Mouse (Mus musculus) midbrain, embryonic 10.5 days (tissue): ENCODE data around the gene Jarid2. TPM values are rescaled to one million over a fixed set of nuclear protein-coding genes. Genes with fewer than 3 reads are reported as not detected.

ENCODE experiments used
- DNase-seq: peaks from one replicate; pipeline ENCODE4 v3.0.0-alpha.2; 2017; ENCODE audit warnings: low spot score
- H3K27ac ChIP-seq: fragments of 300-500 bp; sonication (generic); replicated peaks from 2 replicates; pipeline ENCODE4 v1.5.1; 2016; ENCODE audit warnings: mild to moderate bottlenecking
- H3K27me3 ChIP-seq: fragments of 300-500 bp; sonication (generic); 2 replicates; pipeline ENCODE4 v1.6.1; 2016; ENCODE audit warnings: low read depth, mild to moderate bottlenecking; ENCODE audit not compliant: poor library complexity, severe bottlenecking
- H3K36me3 ChIP-seq: fragments of 300-500 bp; sonication (generic); 2 replicates; pipeline ENCODE4 v1.6.1; 2016; ENCODE audit warnings: mild to moderate bottlenecking, moderate library complexity
- H3K4me1 ChIP-seq: fragments of 300-500 bp; sonication (generic); 2 replicates; pipeline ENCODE4 v1.6.1; 2016
- H3K4me3 ChIP-seq: fragments of 300-500 bp; sonication (generic); 2 replicates; pipeline ENCODE4 v1.5.1; 2016; ENCODE audit warnings: mild to moderate bottlenecking, moderate library complexity
- H3K9me3 ChIP-seq: fragments of 300-500 bp; sonication (generic); replicated peaks from 2 replicates; pipeline ENCODE4 v1.6.1; 2016; ENCODE audit warnings: mild to moderate bottlenecking
- WGBS: fragments of 180-500 bp; shearing (Covaris S2); methylation state at CpG from one replicate; pipeline ENCODE4 v1.1.7; 2016; 5-methylcytosine and 5-hydroxymethylcytosine counted together
- polyA plus RNA-seq: library from polyadenylated mRNA; unstranded; fragments of >200 nt; fragmentation: Nextera tagmentation; extraction: Ambion mirVana; gene quantifications from 2 replicates; pipeline ENCODE4 v1.2.1, GENCODE M21; 2016

Jarid2 gene
- 63.8 and 73.3 TPM in 2 replicates for polyA plus RNA-seq

DNA sequence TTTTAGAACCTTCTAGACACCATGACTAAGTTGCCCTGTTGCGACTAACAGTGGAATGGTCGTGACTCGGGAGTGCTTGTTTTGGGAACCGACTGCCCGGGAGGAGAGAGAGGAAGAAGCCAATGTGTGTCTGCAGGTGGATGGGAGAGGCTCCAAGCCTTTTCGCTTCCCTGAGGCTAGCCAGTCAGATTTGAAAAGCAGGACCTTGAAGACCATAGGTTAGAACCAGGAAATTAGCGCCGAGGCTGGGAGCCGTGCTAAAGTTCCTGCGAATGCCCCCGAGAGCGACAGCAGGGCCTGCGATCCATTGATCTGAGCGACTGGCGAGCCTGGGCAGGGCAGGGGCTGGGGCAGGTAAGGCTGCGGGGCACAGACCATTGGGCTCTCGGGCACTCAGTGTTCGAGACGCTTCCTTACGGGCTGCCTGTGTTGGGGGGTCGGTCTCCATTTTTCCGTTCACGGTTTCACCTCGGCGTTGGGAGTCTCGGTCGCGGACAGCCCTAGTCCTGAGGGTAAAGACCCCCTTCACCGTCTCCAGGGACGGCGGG lies at the start of gene Jarid2:
Jarid2 (plus strand) TSS at position 51 of the 548 bp plus-strand sequence.
- Histone ChIP-seq H3K9me3 (no peaks in the 10 kb centered on the region), H3K4me3 (peak within 1 kb of the TSS; percentile 79), H3K4me1 (peaks cover 34% of the 10 kb centered on the region), H3K27me3 (0 out of 2 replicates have a peak, but pooled peaks cover 9% of the 10 kb centered on the region), H3K27ac (peak within 1 kb of the TSS; percentile 99), H3K36me3 (no peaks in the 10 kb centered on the region)
- under 1% methylated on average over 31 of the region's 31 CpGs for WGBS
- DNase-seq = peak; percentile 57

GRCm38 (mm10) chr13:44681051-44681450 lies 48.2 kb upstream of the Jarid2 start:
- no peaks in the 10 kb centered on the region for H3K36me3 ChIP-seq
- H3K4me3 ChIP-seq = no peak overlapping the region
- no peaks in the 10 kb centered on the region for H3K9me3 ChIP-seq
- H3K4me1 ChIP-seq = no peaks in the 10 kb centered on the region
- 83% methylated on average over 7 of the region's 7 CpGs for WGBS
- H3K27ac ChIP-seq = no peak overlapping the region
- no peaks in the 10 kb centered on the region for H3K27me3 ChIP-seq
- DNase-seq = no peak

- no peak overlapping the region for H3K27ac ChIP-seq
- no peaks in the 10 kb centered on the region for H3K36me3 ChIP-seq
- peaks cover 14% of the 10 kb centered on the region for H3K4me1 ChIP-seq
- 70% methylated on average over 3 of the region's 3 CpGs for WGBS
- no peaks in the 10 kb centered on the region for H3K9me3 ChIP-seq
- H3K27me3 ChIP-seq = no peaks in the 10 kb centered on the region
- DNase-seq = no peak
- H3K4me3 ChIP-seq = no peak overlapping the region
These were observed 41.1 kb upstream of the Jarid2 start for GRCm38 (mm10) chr13:44688140-44688539.

- H3K9me3 ChIP-seq = no peaks in the 10 kb centered on the region
- 84% methylated on average over 10 of the region's 10 CpGs for WGBS
- no peak overlapping the region for H3K4me3 ChIP-seq
- no peaks in the 10 kb centered on the region for H3K36me3 ChIP-seq
- DNase-seq = no peak
- H3K4me1 ChIP-seq = peaks cover 12% of the 10 kb centered on the region
- H3K27ac ChIP-seq = 0 out of 2 replicates have a peak overlapping the region, but pooled peaks have one; percentile 30
- H3K27me3 ChIP-seq = no peaks in the 10 kb centered on the region
These were observed 31.6 kb upstream of the Jarid2 start for GRCm38 (mm10) chr13:44697628-44698027.

GRCm38 (mm10) chr13:44704036-44704801 lies 25.1 kb upstream of the Jarid2 start:
- no peak for DNase-seq
- no peaks in the 10 kb centered on the region for H3K9me3 ChIP-seq
- no peaks in the 10 kb centered on the region for H3K36me3 ChIP-seq
- H3K4me3 ChIP-seq = no peak overlapping the region
- 88% methylated on average over 15 of the region's 15 CpGs for WGBS
- no peak overlapping the region for H3K27ac ChIP-seq
- peaks cover 18% of the 10 kb centered on the region; the same call in 1 of the 2 replicates for H3K27me3 ChIP-seq
- peaks cover 31% of the 10 kb centered on the region for H3K4me1 ChIP-seq

GRCm38 (mm10) chr13:44705031-44705742 lies 24.1 kb upstream of the Jarid2 start:
- peaks cover 31% of the 10 kb centered on the region for H3K4me1 ChIP-seq
- no peak overlapping the region for H3K4me3 ChIP-seq
- no peaks in the 10 kb centered on the region for H3K36me3 ChIP-seq
- H3K27me3 ChIP-seq = peaks cover 18% of the 10 kb centered on the region; the same call in 1 of the 2 replicates
- H3K9me3 ChIP-seq = no peaks in the 10 kb centered on the region
- WGBS = 32% methylated on average over 14 of the region's 14 CpGs
- no peak overlapping the region for H3K27ac ChIP-seq
- DNase-seq = no peak

DNA sequence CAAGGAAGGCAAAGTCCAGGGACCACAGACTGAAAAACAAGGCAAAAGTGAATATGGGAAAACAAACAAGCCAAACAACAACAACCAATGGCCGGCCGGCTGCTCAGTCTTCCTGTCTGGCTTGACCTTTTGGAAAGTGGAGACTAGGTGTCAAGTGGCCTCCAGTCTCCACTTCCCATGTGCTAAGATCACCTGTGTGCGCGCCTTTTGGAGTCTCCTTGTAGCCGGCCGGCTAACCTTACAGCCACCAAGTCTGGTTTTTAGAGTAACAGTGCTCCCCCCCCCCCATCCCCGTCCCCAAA lies 23.6 kb upstream of the Jarid2 start:
- H3K36me3 ChIP-seq = no peaks in the 10 kb centered on the region
- peaks cover 31% of the 10 kb centered on the region for H3K4me1 ChIP-seq
- H3K4me3 ChIP-seq = no peak overlapping the region
- DNase-seq = no peak
- H3K27me3 ChIP-seq = peaks cover 18% of the 10 kb centered on the region; the same call in 1 of the 2 replicates
- WGBS = 40% methylated on average over 7 of the region's 7 CpGs
- no peak overlapping the region for H3K27ac ChIP-seq
- H3K9me3 ChIP-seq = no peaks in the 10 kb centered on the region

DNA sequence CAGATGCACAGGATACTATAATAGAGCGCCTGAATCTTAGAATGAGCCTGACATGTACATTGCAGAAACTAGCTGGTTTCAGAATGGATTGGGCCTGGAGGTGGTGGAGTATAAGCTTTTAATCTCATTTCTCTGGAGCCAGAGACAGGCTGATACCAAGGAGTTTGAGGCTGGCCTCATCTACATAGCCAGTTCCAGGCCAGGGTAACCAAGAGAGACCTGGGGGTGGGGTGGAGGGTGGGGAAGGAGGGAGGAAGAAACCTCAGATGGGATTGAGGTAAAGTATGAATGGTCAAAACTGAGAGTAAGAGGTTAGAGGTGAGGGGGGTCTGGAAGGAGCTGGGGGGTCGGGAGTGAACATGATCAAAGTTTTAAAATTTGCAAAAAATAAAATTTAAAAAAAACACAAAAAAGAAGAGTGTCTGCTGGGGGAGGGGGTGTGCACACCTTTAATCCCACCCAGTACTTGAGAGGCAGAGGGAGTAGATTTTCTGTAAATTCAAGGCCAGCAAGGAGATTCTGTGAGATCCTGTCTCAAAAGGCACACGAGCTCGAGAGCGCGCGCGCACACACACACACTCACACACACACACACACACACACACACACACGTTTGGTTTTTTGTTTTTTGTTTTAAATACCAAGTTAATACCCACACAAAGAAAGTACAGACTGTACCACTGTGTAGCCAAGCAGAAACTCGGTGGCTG lies 22.9 kb upstream of the Jarid2 start:
- Histone ChIP-seq H3K4me1 (peaks cover 36% of the 10 kb centered on the region), H3K4me3 (no peak overlapping the region), H3K9me3 (no peaks in the 10 kb centered on the region), H3K36me3 (no peaks in the 10 kb centered on the region), H3K27ac (no peak overlapping the region), H3K27me3 (peaks cover 18% of the 10 kb centered on the region; the same call in 1 of the 2 replicates)
- 71% methylated on average over 10 of the region's 10 CpGs for WGBS
- no peak for DNase-seq

DNA sequence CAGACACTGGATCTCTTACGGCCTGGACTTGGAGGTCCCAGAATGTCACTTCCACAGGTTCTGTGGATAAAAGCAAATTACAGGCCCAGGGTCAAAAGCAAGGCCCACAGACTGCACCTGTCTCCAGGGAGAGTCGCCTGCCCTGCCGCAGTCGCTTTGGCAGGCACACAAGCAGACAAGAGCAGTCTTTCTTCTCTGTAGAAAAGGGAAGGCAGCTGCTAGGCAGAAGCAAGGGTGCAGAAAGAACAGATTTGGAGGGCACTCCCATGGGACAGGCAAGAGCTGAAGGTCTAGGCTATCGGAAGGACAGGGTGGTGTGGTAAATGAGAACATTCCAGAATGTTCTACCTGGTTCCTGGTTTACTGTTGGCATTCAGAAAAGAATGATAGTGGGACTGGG lies 22.1 kb upstream of the Jarid2 start:
- H3K36me3 ChIP-seq = no peaks in the 10 kb centered on the region
- peak overlapping the region; percentile 33 for H3K27ac ChIP-seq
- no peak for DNase-seq
- H3K9me3 ChIP-seq = no peaks in the 10 kb centered on the region
- H3K27me3 ChIP-seq = peaks cover 18% of the 10 kb centered on the region; the same call in 1 of the 2 replicates
- H3K4me1 ChIP-seq = peaks cover 40% of the 10 kb centered on the region
- 89% methylated on average over 5 of the region's 5 CpGs for WGBS
- no peak overlapping the region for H3K4me3 ChIP-seq

DNA sequence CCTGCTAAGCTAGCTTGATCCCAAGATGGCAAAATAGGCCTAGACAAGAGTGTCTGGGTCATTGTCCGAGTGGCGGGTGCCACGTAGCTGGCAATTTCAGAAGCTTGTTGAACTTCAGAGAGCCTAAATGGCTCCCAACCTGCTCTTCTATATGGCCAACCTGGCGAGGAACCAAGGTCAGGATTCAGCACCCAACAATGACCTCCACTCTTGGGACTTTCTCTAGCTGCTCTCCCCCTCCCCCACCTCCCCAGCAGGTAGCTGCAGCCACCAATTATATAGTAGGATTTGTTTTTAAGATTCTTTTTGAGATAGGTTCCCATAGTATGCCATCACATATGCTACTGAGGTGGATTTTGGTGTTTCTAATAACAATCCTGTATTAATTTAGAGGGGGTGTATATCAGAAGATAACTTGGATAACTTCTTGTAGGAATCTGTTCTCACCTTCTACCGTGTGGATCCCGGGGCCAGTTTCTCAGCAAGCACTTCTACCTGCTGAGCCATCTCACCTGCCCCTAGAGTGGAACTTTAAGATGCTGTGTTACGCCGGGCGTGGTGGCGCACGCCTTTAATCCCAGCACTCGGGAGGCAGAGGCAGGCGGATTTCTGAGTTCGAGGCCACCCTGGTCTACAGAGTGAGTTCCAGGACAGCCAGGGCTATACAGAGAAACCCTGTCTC lies 20.8 kb upstream of the Jarid2 start:
- H3K27me3 ChIP-seq = peaks cover 18% of the 10 kb centered on the region; the same call in 1 of the 2 replicates
- WGBS = 95% methylated on average over 14 of the region's 14 CpGs
- H3K4me3 ChIP-seq = no peak overlapping the region
- DNase-seq = no peak
- no peaks in the 10 kb centered on the region for H3K9me3 ChIP-seq
- H3K4me1 ChIP-seq = peaks cover 43% of the 10 kb centered on the region
- H3K36me3 ChIP-seq = no peaks in the 10 kb centered on the region
- H3K27ac ChIP-seq = no peak overlapping the region

DNA sequence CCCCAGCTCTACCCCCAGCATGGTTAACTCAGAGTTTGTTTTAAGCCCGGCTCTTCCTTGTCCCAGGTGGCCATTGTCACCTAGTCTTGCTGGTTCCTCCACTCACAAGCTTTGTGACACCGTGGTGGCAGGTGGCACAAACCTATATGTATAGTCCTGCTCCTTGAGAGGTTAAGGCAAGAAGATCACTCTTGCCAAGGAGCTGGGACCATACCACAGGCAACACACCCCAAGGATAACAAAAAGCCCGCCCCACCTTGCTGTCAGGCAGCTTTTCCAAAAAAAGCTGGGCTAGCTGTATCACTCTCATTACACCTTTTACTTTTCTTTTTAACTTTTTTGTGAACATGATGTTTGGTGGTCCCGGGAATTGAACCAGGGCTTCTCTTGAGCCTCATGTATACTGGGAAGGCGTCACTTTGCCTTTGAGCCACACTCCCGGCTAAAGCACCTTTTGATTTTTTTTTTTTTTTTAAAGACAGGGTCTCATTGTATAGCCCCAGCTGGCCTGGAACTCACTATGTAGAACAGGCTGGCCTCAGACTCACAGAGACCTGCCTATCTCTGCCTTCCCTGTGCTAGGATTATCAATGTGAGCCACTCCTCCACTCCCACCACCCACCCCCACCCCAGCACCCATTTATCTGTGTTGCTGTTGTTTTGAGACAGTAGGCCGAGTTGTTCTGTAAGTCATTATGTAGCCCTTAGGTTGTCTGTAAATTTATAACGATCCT lies 19.4 kb upstream of the Jarid2 start:
- 72% methylated on average over 8 of the region's 8 CpGs for WGBS
- Histone ChIP-seq H3K27ac (peak overlapping the region; percentile 46; the same call in 1 of the 2 replicates), H3K36me3 (no peaks in the 10 kb centered on the region), H3K27me3 (peaks cover 11% of the 10 kb centered on the region; the same call in 1 of the 2 replicates), H3K9me3 (no peaks in the 10 kb centered on the region), H3K4me1 (peaks cover 38% of the 10 kb centered on the region), H3K4me3 (no peak overlapping the region)
- DNase-seq = no peak
